Mouse (Mus musculus) heart, postnatal 0 days (tissue): ENCODE data around the gene Accs.

Source experiments
- CTCF ChIP-seq: IDR thresholded peaks from 2 replicates; pipeline ENCODE4 v1.5.1; 2016; ENCODE audit warnings: antibody characterized with exemption, control low read depth, low read depth
- EP300 ChIP-seq: IDR thresholded peaks from 2 replicates; pipeline ENCODE4 v1.6.1; 2016; ENCODE audit warnings: antibody characterized with exemption, low read depth

GRCm38 (mm10) chr2:93805523-93805922 lies 44.2 kb downstream of the Accs start:
- TF ChIP-seq CTCF: no peak
- no peak for TF ChIP-seq EP300
